Mouse (Mus musculus) myocyte (in vitro differentiated cells): ENCODE data around the gene Mrgprb5.

Experiments
- CEBPB ChIP-seq: IDR thresholded peaks from 2 replicates; pipeline ENCODE4 v1.6.1; 2011; ENCODE audit warnings: mild to moderate bottlenecking, moderate library complexity; ENCODE audit not compliant: poor library complexity, insufficient read depth, severe bottlenecking
- E2F4 ChIP-seq: IDR thresholded peaks from one replicate; pipeline ENCODE4 v1.6.1; 2011; ENCODE audit warnings: mild to moderate bottlenecking, control low read depth, moderate library complexity; ENCODE audit not compliant: insufficient read depth
- MAX ChIP-seq: IDR thresholded peaks from one replicate; pipeline ENCODE4 v1.6.1; 2011; ENCODE audit warnings: low read depth, mild to moderate bottlenecking, control low read depth
- MYOD1 ChIP-seq, 3 experiments: IDR thresholded peaks; one replicate each; pipeline ENCODE4 v1.6.1; 2011; ENCODE audit warnings: control low read depth in 2 of 3, low read depth in 2 of 3, mild to moderate bottlenecking in 2 of 3, moderate library complexity in 1 of 3; ENCODE audit not compliant: insufficient read length in 2 of 3, control insufficient read depth in 1 of 3
- POLR2A ChIP-seq: IDR thresholded peaks from one replicate; pipeline ENCODE4 v1.6.1; 2011; ENCODE audit warnings: low read depth, mild to moderate bottlenecking, control low read depth, moderate library complexity; ENCODE audit not compliant: insufficient read length
- POLR2AphosphoS2 ChIP-seq: IDR thresholded peaks from one replicate; pipeline ENCODE4 v1.6.1; 2011; ENCODE audit warnings: low read depth, control low read depth; ENCODE audit not compliant: insufficient read length
- REST ChIP-seq: IDR thresholded peaks from one replicate; pipeline ENCODE4 v1.6.1; 2011; ENCODE audit warnings: mild to moderate bottlenecking, control low read depth, moderate library complexity; ENCODE audit not compliant: insufficient read depth, insufficient read length
- SRF ChIP-seq: IDR thresholded peaks from one replicate; pipeline ENCODE4 v1.6.1; 2011; ENCODE audit warnings: low read depth; ENCODE audit not compliant: control insufficient read depth, insufficient read length
- TCF12 ChIP-seq: IDR thresholded peaks from one replicate; pipeline ENCODE4 v1.6.1; 2011; ENCODE audit warnings: mild to moderate bottlenecking, control low read depth; ENCODE audit not compliant: poor library complexity, insufficient read depth, severe bottlenecking
- TCF3 ChIP-seq: IDR thresholded peaks from one replicate; pipeline ENCODE4 v1.6.1; 2011; ENCODE audit warnings: low read depth, control low read depth; ENCODE audit not compliant: insufficient read length
- USF1 ChIP-seq: IDR thresholded peaks from one replicate; pipeline ENCODE4 v1.6.1; 2011; ENCODE audit warnings: low read depth, mild to moderate bottlenecking, control low read depth, moderate library complexity

DNA sequence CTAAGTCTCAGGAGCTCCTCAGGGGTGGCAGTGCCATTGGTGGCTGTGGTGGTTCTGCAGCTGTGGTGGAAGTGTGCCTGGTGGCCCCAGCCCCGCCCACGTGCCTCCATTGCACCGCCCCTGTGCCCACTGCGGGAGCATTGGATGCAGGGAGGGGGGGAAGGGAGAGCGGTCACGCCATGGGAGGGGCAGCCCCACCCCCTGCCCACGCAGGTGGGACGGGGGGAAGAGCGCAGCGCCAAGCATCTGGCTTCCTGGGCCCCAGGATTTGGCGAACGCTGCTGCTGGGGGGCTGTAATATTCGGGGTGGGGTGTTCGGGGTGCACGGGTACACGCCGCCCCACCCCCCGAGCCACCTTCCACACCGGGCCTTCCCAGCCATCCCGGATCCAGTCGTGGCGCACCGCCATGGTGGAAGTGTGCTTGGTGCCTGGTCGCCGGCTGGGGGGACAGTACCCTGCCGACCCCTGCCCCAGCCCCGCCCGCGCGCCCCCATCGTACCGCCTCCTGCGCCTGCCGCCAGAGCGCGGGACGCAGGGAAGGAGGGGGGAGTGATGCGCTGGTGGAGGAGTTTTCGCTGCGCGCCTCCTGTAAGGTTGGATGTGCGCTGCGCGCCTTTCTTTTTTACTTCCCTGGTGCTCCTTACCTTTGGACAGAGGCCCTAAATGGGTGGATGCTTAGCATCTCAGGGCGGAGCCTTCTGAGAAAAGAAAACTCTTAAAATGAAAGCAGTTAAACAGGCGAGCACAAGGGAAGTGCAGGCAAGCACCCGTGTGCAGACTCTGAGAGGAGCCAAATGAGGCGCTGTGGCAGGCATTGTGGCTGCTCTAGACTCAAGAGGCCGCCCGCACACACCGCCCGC is 31.4 kb downstream of the Mrgprb5 start:
- TF ChIP-seq POLR2AphosphoS2 (no peak), TCF12 (no peak), MAX (no peak), POLR2A (no peak), REST (no peak), E2F4 (no peak), USF1 (no peak), MYOD1 (IDR thresholded peaks at IDR 0.05; ENCODE audit: control insufficient read depth in 1 of 3, insufficient read length in 2 of 3, low read depth in 2 of 3) (no peak), TCF3 (no peak), SRF (no peak), CEBPB (no peak)
